Mouse (Mus musculus) midbrain, postnatal 0 days (tissue): ENCODE results near the gene Fam171a1. TPM values are rescaled to one million over a fixed set of nuclear protein-coding genes. Genes with fewer than 3 reads are reported as not detected.

Source experiments
- ATAC-seq: fragments of 200-750 bp; cut with Nextera tagmentation; 2 replicates; pipeline ENCODE4 v1.8.0; 2017; ENCODE audit warnings: moderate number of reproducible peaks, mild to moderate bottlenecking, moderate TSS enrichment, moderate library complexity; ENCODE audit not compliant: low FRiP score
- DNase-seq: peaks from one replicate; pipeline ENCODE4 v3.0.0-alpha.2; 2015; ENCODE audit warnings: low spot score
- H3K27ac ChIP-seq: fragments of 300-500 bp; sonication (generic); 2 replicates; pipeline ENCODE4 v1.5.1; 2014; ENCODE audit warnings: low read depth, mild to moderate bottlenecking, low read length, mixed read lengths
- H3K27me3 ChIP-seq: fragments of 300-500 bp; sonication (generic); 2 replicates; pipeline ENCODE4 v1.6.1; 2014; ENCODE audit warnings: low read length, control low read depth, mixed read lengths; ENCODE audit not compliant: insufficient read depth
- H3K36me3 ChIP-seq: fragments of 300-500 bp; sonication (generic); 2 replicates; pipeline ENCODE4 v1.6.1; 2014; ENCODE audit warnings: low read length, control low read depth, mixed read lengths; ENCODE audit not compliant: insufficient read depth
- H3K4me1 ChIP-seq: fragments of 300-500 bp; sonication (generic); 2 replicates; pipeline ENCODE4 v1.6.1; 2014; ENCODE audit warnings: mild to moderate bottlenecking, control low read depth, antibody characterized with exemption, low read length, mixed read lengths; ENCODE audit not compliant: insufficient read depth
- H3K4me2 ChIP-seq: fragments of 300-500 bp; sonication (generic); 2 replicates; pipeline ENCODE4 v1.6.1; 2014; ENCODE audit warnings: low read depth, mild to moderate bottlenecking, low read length, mixed read lengths; ENCODE audit not compliant: poor library complexity, severe bottlenecking
- H3K4me3 ChIP-seq: fragments of 300-500 bp; sonication (generic); 2 replicates; pipeline ENCODE4 v1.5.1; 2014; ENCODE audit warnings: low read depth, mild to moderate bottlenecking, low read length, moderate library complexity
- H3K9ac ChIP-seq: fragments of 300-500 bp; sonication (generic); replicated peaks from 2 replicates; pipeline ENCODE4 v1.6.1; 2014; ENCODE audit warnings: mild to moderate bottlenecking, low read length, moderate library complexity, mixed read lengths; ENCODE audit not compliant: poor library complexity, severe bottlenecking
- H3K9me3 ChIP-seq: fragments of 300-500 bp; sonication (generic); 2 replicates; pipeline ENCODE4 v1.6.1; 2016; ENCODE audit warnings: low read length, control low read depth
- CTCF ChIP-seq: IDR thresholded peaks from 2 replicates; pipeline ENCODE4 v1.5.1; 2016; ENCODE audit warnings: antibody characterized with exemption, mild to moderate bottlenecking
- WGBS: fragments of 180-500 bp; shearing (Covaris S2); extraction: QIAGEN DNeasy Blood & Tissue Kit; methylation state at CpG from one replicate; pipeline ENCODE4 v1.1.7; 2014; 5-methylcytosine and 5-hydroxymethylcytosine counted together
- polyA plus RNA-seq: library from polyadenylated mRNA; unstranded; fragments of >200 nt; fragmentation: Nextera tagmentation; extraction: Ambion mirVana; gene quantifications from 2 replicates; pipeline ENCODE4 v1.2.1, GENCODE M21; 2015
- total RNA-seq: library from RNA; depleted of rRNA; stranded (reverse); fragments of >200 nt; gene quantifications from 2 replicates; pipeline ENCODE4 v1.2.3, GENCODE M21; 2014

Gene Fam171a1
- total and polyA plus RNA-seq, 2 experiments from 2014 or later: 35.4 to 65.8 TPM

GRCm38 (mm10) chr2:3165890-3166605 is 52.0 kb downstream of the Fam171a1 start:
- H3K36me3 ChIP-seq: no peaks in the 10 kb centered on the region
- H3K4me2 ChIP-seq: no peak overlapping the region
- H3K27ac ChIP-seq: no peak overlapping the region
- ATAC-seq: no peak
- no peak overlapping the region for H3K9ac ChIP-seq
- DNase-seq: no peak
- H3K4me1 ChIP-seq: no peaks in the 10 kb centered on the region; the same call in none of the 2 replicates
- no peak overlapping the region for H3K4me3 ChIP-seq
- no peaks in the 10 kb centered on the region for H3K9me3 ChIP-seq
- WGBS: 74% methylated on average over 7 of the region's 7 CpGs
- no peak for TF ChIP-seq CTCF
- no peaks in the 10 kb centered on the region for H3K27me3 ChIP-seq

- Histone ChIP-seq H3K9me3 (no peaks in the 10 kb centered on the region), H3K36me3 (no peaks in the 10 kb centered on the region), H3K4me1 (peaks cover 3% of the 10 kb centered on the region), H3K4me3 (0 out of 2 replicates have a peak overlapping the region, but pooled peaks have one; percentile 3), H3K4me2 (peak overlapping the region; percentile 37), H3K27ac (peak overlapping the region; percentile 81), H3K27me3 (no peaks in the 10 kb centered on the region), H3K9ac (peak overlapping the region; percentile 33; the same call in 1 of the 2 replicates)
- no peak for TF ChIP-seq CTCF
- ATAC-seq (peak; percentile 86), DNase-seq (peak; percentile 74)
- WGBS: 37% methylated on average over 14 of the region's 14 CpGs
Observed at GRCm38 (mm10) chr2:3168719-3169402, 54.8 kb downstream of the Fam171a1 start.

GRCm38 (mm10) chr2:3169403-3169747 is 55.4 kb downstream of the Fam171a1 start:
- Histone ChIP-seq H3K9ac (peak overlapping the region; percentile 5; the same call in 1 of the 2 replicates), H3K36me3 (no peaks in the 10 kb centered on the region), H3K27me3 (no peaks in the 10 kb centered on the region), H3K4me3 (0 out of 2 replicates have a peak overlapping the region, but pooled peaks have one; percentile 3), H3K27ac (peak overlapping the region; percentile 81), H3K4me2 (peak overlapping the region; percentile 37), H3K9me3 (no peaks in the 10 kb centered on the region), H3K4me1 (peaks cover 3% of the 10 kb centered on the region)
- WGBS: 26% methylated on average over 3 of the region's 3 CpGs
- no peak for ATAC-seq
- no peak for TF ChIP-seq CTCF
- DNase-seq: no peak

GRCm38 (mm10) chr2:3171774-3172173 is 57.8 kb downstream of the Fam171a1 start:
- Histone ChIP-seq H3K9me3 (no peaks in the 10 kb centered on the region), H3K36me3 (no peaks in the 10 kb centered on the region), H3K4me2 (no peak overlapping the region), H3K27me3 (no peaks in the 10 kb centered on the region), H3K27ac (peak overlapping the region; percentile 18), H3K4me1 (peaks cover 3% of the 10 kb centered on the region), H3K4me3 (no peak overlapping the region), H3K9ac (no peak overlapping the region)
- DNase-seq: no peak
- ATAC-seq: no peak
- no peak for TF ChIP-seq CTCF
- 63% methylated on average over 3 of the region's 3 CpGs for WGBS

DNA sequence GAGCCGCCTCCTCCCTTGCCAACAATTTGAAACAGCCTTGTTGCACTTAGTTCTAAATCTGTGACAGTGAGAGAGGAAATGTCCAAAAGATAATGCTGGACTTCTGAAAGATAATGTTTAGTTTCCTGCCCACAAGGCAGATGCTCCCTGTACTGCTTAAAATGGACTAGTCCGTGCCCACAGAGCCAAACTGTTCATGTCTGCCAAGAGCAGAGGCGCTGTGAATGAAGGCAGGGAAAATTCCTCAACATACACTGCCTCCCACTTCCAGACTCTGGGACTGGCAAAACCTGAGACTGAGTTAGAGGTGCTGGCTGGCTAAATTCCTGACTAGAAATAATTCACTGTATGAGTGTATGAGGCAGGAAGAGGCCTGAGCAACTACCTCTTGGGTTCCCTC is 58.6 kb downstream of the Fam171a1 start:
- Histone ChIP-seq H3K4me1 (peaks cover 3% of the 10 kb centered on the region), H3K27ac (peak overlapping the region; percentile 32; the same call in 1 of the 2 replicates), H3K4me3 (no peak overlapping the region), H3K27me3 (no peaks in the 10 kb centered on the region), H3K9me3 (no peaks in the 10 kb centered on the region), H3K36me3 (no peaks in the 10 kb centered on the region), H3K4me2 (no peak overlapping the region), H3K9ac (no peak overlapping the region)
- TF ChIP-seq CTCF: no peak
- ATAC-seq (no peak), DNase-seq (peak; percentile 58)
- 45% methylated on average over 3 of the region's 3 CpGs for WGBS

GRCm38 (mm10) chr2:3174890-3175289 is 60.9 kb downstream of the Fam171a1 start:
- no peak overlapping the region for H3K27ac ChIP-seq
- no peak overlapping the region for H3K9ac ChIP-seq
- DNase-seq: no peak
- no peak for TF ChIP-seq CTCF
- peaks cover 3% of the 10 kb centered on the region for H3K4me1 ChIP-seq
- no peak overlapping the region for H3K4me3 ChIP-seq
- no peaks in the 10 kb centered on the region for H3K9me3 ChIP-seq
- 76% methylated on average over 5 of the region's 5 CpGs for WGBS
- no peaks in the 10 kb centered on the region for H3K27me3 ChIP-seq
- no peak for ATAC-seq
- no peak overlapping the region for H3K4me2 ChIP-seq
- peaks cover 13% of the 10 kb centered on the region for H3K36me3 ChIP-seq
